Mouse (Mus musculus) myocyte (in vitro differentiated cells): ENCODE results near the gene Smarcc2.
A peak's percentile ranks its signal among the peaks of the same experiment; 100 is the strongest.

Source experiments
- CEBPB ChIP-seq: IDR thresholded peaks from 2 replicates; pipeline ENCODE4 v1.6.1; 2011; ENCODE audit warnings: mild to moderate bottlenecking, moderate library complexity; ENCODE audit not compliant: poor library complexity, insufficient read depth, severe bottlenecking
- MAX ChIP-seq: IDR thresholded peaks from one replicate; pipeline ENCODE4 v1.6.1; 2011; ENCODE audit warnings: low read depth, mild to moderate bottlenecking, control low read depth
- MYOD1 ChIP-seq, 3 experiments: IDR thresholded peaks; one replicate each; pipeline ENCODE4 v1.6.1; 2011; ENCODE audit warnings: control low read depth in 2 of 3, low read depth in 2 of 3, mild to moderate bottlenecking in 2 of 3, moderate library complexity in 1 of 3; ENCODE audit not compliant: insufficient read length in 2 of 3, control insufficient read depth in 1 of 3
- MYOG ChIP-seq, 3 experiments: IDR thresholded peaks; one replicate each; pipeline ENCODE4 v1.6.1; 2011; ENCODE audit warnings: control low read depth in 2 of 3, low read depth in 2 of 3, mild to moderate bottlenecking in 2 of 3; ENCODE audit not compliant: insufficient read length in 2 of 3, control insufficient read depth in 1 of 3, insufficient read depth in 1 of 3
- POLR2A ChIP-seq: IDR thresholded peaks from one replicate; pipeline ENCODE4 v1.6.1; 2011; ENCODE audit warnings: low read depth, mild to moderate bottlenecking, control low read depth, moderate library complexity; ENCODE audit not compliant: insufficient read length
- TCF3 ChIP-seq: IDR thresholded peaks from one replicate; pipeline ENCODE4 v1.6.1; 2011; ENCODE audit warnings: low read depth, control low read depth; ENCODE audit not compliant: insufficient read length
- USF1 ChIP-seq: IDR thresholded peaks from one replicate; pipeline ENCODE4 v1.6.1; 2011; ENCODE audit warnings: low read depth, mild to moderate bottlenecking, control low read depth, moderate library complexity

DNA sequence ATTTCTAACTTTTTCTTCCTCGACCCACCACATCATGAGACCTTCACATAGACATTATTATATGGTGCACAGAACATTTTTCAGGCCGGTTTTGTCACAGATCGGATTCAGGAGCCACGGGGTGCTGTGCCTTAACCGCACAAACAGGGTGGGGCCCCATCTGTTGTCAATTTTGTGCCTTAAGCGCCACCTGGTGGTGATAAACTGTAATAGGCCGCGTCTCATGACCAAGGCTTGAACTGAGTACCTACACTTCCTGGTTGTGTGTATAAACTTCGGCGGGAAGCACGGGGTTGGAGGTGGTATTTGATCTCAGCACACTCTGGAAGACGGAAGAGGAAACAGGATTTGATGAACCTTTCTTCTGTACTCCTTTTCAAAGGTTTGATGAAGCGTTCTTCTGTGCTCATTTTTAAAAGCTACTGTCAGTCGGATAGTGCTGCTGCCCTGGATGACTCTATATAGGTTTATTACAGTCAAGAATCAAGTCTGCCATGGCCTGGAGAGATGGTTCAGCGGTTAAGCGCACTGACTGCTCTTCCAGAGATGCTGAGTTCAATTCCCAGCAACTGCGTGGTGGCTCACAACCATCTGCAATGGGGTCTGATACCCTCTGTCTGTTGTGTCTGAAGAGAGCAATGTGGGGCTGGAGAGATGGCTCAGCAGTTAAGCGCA lies 77.4 kb downstream of the Smarcc2 start:
- TF ChIP-seq MYOD1 (IDR thresholded peaks at IDR 0.05; ENCODE audit: control insufficient read depth in 1 of 3, insufficient read length in 2 of 3, low read depth in 2 of 3) (no peak), TCF3 (no peak), POLR2A (no peak), MAX (no peak), USF1 (peak; percentile 27), CEBPB (no peak), MYOG (IDR thresholded peaks at IDR 0.05; ENCODE audit: control insufficient read depth in 1 of 3, insufficient read depth in 1 of 3, insufficient read length in 2 of 3, low read depth in 2 of 3) (peak in 1 of 3 experiments; percentile 19)
